Mouse (Mus musculus) lung, postnatal 0 days (tissue): Measurements from ENCODE around the gene Herc6. TPM values are rescaled to one million over a fixed set of nuclear protein-coding genes. Genes with fewer than 3 reads are reported as not detected.
A peak's percentile ranks its signal among the peaks of the same experiment; 100 is the strongest.

Source experiments
- ATAC-seq: fragments of 200-750 bp; cut with Nextera tagmentation; 2 replicates; pipeline ENCODE4 v1.8.0; 2017; ENCODE audit warnings: moderate library complexity
- DNase-seq: peaks from one replicate; pipeline ENCODE4 v3.0.0-alpha.2; 2016; ENCODE audit warnings: low spot score
- H3K27ac ChIP-seq: fragments of 300-500 bp; sonication (generic); 2 replicates; pipeline ENCODE4 v1.5.1; 2014; ENCODE audit warnings: antibody characterized with exemption, mild to moderate bottlenecking, low read length, mixed read lengths
- H3K27me3 ChIP-seq: fragments of 300-500 bp; sonication (generic); replicated peaks from 2 replicates; pipeline ENCODE4 v1.6.1; 2014; ENCODE audit warnings: low read length, mixed read lengths; ENCODE audit not compliant: insufficient read depth
- H3K36me3 ChIP-seq: fragments of 300-500 bp; sonication (generic); 2 replicates; pipeline ENCODE4 v1.6.1; 2014; ENCODE audit warnings: low read length, mixed read lengths; ENCODE audit not compliant: insufficient read depth
- H3K4me1 ChIP-seq: fragments of 300-500 bp; sonication (generic); 2 replicates; pipeline ENCODE4 v1.6.1; 2014; ENCODE audit warnings: antibody characterized with exemption, low read depth, low read length, mixed read lengths; ENCODE audit not compliant: insufficient read depth
- H3K4me2 ChIP-seq: fragments of 300-500 bp; sonication (generic); replicated peaks from 2 replicates; pipeline ENCODE4 v1.6.1; 2014; ENCODE audit warnings: low read depth, mild to moderate bottlenecking, low read length, moderate library complexity, mixed read lengths
- H3K4me3 ChIP-seq: fragments of 300-500 bp; sonication (generic); 2 replicates; pipeline ENCODE4 v1.5.1; 2014; ENCODE audit warnings: low read depth, low read length
- H3K9ac ChIP-seq: fragments of 300-500 bp; sonication (generic); replicated peaks from 2 replicates; pipeline ENCODE4 v1.6.1; 2014; ENCODE audit warnings: low read depth, mild to moderate bottlenecking
- H3K9me3 ChIP-seq: fragments of 300-500 bp; sonication (generic); 2 replicates; pipeline ENCODE4 v1.6.1; 2016; ENCODE audit warnings: low read length, mixed read lengths
- CTCF ChIP-seq: IDR thresholded peaks from 2 replicates; pipeline ENCODE4 v1.5.1; 2016; ENCODE audit warnings: antibody characterized with exemption, mild to moderate bottlenecking
- EP300 ChIP-seq: IDR thresholded peaks from 2 replicates; pipeline ENCODE4 v1.6.1; 2016; ENCODE audit warnings: antibody characterized with exemption, mild to moderate bottlenecking, control low read depth
- WGBS: fragments of 180-500 bp; shearing (Covaris S2); extraction: QIAGEN DNeasy Blood & Tissue Kit; methylation state at CpG from one replicate; pipeline ENCODE4 v1.1.7; 2014; 5-methylcytosine and 5-hydroxymethylcytosine counted together
- polyA plus RNA-seq: library from polyadenylated mRNA; unstranded; fragments of >200 nt; fragmentation: Nextera tagmentation; extraction: Ambion mirVana; gene quantifications from 2 replicates; pipeline ENCODE4 v1.2.1, GENCODE M21; 2015

Gene Herc6
- polyA plus RNA-seq: 3.5 and 4.1 TPM in 2 replicates

DNA sequence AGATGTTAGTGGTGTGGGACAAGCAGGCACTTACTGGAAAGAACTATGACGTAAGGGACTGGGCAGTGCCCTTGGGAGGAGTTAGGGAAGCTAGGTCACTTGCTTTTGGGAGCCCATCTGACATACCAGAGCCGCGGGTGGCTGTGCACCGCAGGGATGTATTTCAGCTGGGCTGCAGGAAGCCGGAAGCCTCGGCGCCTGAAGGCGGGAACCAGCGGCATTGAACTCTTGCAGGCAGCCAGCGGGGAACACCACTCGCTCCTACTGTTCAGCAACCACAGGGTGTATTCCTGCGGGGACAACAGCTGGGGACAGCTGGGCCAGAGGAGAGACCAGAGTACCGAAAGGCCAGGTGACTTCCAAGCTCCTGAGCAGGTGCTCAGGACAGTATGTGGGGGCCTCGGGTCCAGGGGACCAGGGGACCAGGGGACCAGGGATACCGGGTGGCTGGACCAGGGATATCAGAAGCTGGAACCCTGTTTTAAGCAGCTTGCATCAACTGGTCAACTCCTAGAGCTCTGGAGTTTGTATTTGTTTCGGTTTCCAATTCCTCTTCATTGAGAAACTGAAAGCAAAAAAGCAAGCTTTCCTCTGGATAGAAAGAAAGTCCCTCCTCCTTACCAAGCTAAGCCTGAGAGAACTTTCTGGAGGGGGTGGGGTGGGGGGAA is at the start of gene Herc6:
TSS of gene Herc6 (plus strand) at position 120 of the 668 bp plus-strand sequence.
- Histone ChIP-seq H3K27ac (peak within 1 kb of the TSS; percentile 82), H3K36me3 (no peaks in the 10 kb centered on the region), H3K9ac (peak within 1 kb of the TSS; percentile 30), H3K27me3 (no peaks in the 10 kb centered on the region), H3K4me3 (peak within 1 kb of the TSS; percentile 64), H3K4me1 (no peaks in the 10 kb centered on the region), H3K4me2 (peak within 1 kb of the TSS; percentile 57), H3K9me3 (no peaks in the 10 kb centered on the region)
- 2% methylated on average over 16 of the region's 16 CpGs for WGBS
- TF ChIP-seq CTCF (no peak), EP300 (no peak)
- ATAC-seq: peak; percentile 98
- peak; percentile 91 for DNase-seq

GRCm38 (mm10) chr6:57531011-57531410 is 49.8 kb upstream of the Herc6 start:
- Histone ChIP-seq H3K4me1 (no peaks in the 10 kb centered on the region), H3K27ac (0 out of 2 replicates have a peak overlapping the region, but pooled peaks have one; percentile 3), H3K36me3 (no peaks in the 10 kb centered on the region), H3K27me3 (no peaks in the 10 kb centered on the region), H3K9me3 (no peaks in the 10 kb centered on the region), H3K4me3 (no peak overlapping the region), H3K9ac (no peak overlapping the region), H3K4me2 (0 out of 2 replicates have a peak overlapping the region, but pooled peaks have one; percentile 19)
- 41% methylated on average over 4 of the region's 4 CpGs for WGBS
- ATAC-seq: no peak
- TF ChIP-seq EP300 (no peak), CTCF (peak; percentile 11; the same call in 1 of the 2 replicates)
- DNase-seq: peak; percentile 15

DNA sequence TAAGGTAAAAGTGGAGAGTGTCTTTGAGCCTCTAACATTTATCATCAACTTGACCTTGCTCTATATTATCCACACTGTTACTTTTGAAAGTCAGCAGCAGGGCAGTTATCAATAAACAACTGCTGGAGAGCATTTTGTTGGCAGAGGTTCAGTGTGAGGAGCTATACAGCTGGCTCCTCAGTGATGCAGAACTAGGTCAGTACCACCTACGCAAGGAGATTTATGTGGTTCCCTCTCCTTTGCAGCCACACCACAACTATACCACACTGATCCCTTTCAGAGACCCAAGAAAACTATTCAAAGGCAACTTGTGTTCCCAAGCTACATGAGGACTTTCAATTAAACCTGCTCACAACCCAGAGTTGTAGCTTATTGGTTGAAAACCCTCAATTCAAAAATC is 49.4 kb upstream of the Herc6 start:
- WGBS: 83% methylated on average over 1 of the region's 1 CpGs
- no peak for ATAC-seq
- H3K9ac ChIP-seq: no peak overlapping the region
- H3K4me3 ChIP-seq: no peak overlapping the region
- DNase-seq: no peak
- TF ChIP-seq CTCF: no peak
- no peak for TF ChIP-seq EP300
- H3K27me3 ChIP-seq: no peaks in the 10 kb centered on the region
- H3K36me3 ChIP-seq: no peaks in the 10 kb centered on the region
- no peaks in the 10 kb centered on the region for H3K4me1 ChIP-seq
- H3K4me2 ChIP-seq: 0 out of 2 replicates have a peak overlapping the region, but pooled peaks have one; percentile 19
- 0 out of 2 replicates have a peak overlapping the region, but pooled peaks have one; percentile 3 for H3K27ac ChIP-seq
- no peaks in the 10 kb centered on the region for H3K9me3 ChIP-seq

DNA sequence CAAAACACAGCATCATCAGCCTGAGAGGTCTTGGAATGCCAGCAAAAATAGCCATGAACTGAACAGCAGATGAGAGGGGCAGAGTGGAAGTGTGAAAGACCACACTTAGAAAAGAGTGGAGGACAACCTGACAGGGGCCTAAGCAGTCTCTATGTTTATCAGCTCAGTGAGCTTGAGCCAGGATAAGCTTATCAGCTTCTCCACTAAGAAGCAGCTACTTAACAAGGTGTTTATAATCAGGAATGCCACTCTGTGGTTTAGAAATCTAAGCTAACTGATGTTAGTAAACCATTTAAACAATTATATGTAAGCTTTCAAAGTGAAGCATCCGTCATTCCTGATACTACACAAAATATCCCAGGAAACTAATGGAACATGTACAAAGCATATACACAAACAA is 48.8 kb upstream of the Herc6 start:
- no peak for ATAC-seq
- H3K27me3 ChIP-seq: no peaks in the 10 kb centered on the region
- 24% methylated on average over 1 of the region's 1 CpGs for WGBS
- no peak for DNase-seq
- no peaks in the 10 kb centered on the region for H3K9me3 ChIP-seq
- H3K27ac ChIP-seq: no peak overlapping the region
- H3K4me1 ChIP-seq: no peaks in the 10 kb centered on the region
- 0 out of 2 replicates have a peak overlapping the region, but pooled peaks have one; percentile 19 for H3K4me2 ChIP-seq
- H3K36me3 ChIP-seq: no peaks in the 10 kb centered on the region
- no peak overlapping the region for H3K4me3 ChIP-seq
- no peak overlapping the region for H3K9ac ChIP-seq
- TF ChIP-seq CTCF (no peak), EP300 (no peak)

DNA sequence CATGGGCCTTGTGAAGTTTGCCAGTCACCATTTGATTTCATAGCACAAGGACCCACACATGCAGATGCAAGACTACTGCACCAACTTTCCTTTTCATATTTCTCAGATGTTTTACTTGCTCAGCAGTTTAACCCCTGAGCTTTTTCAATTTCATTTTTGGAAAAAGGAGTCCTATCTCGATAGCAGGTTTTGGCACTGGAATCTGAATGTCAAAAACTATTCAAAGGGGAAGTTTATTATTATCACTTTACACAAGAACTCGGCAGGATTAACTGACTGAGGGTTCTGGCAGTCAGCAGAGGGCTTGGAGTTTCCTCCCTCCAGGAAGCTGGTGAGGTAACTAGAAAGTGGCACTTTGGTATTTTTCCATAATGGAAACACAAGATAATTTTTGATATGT is 47.4 kb upstream of the Herc6 start:
- Histone ChIP-seq H3K9ac (no peak overlapping the region), H3K36me3 (no peaks in the 10 kb centered on the region), H3K4me2 (peak overlapping the region; percentile 88), H3K4me3 (peak overlapping the region; percentile 63), H3K9me3 (no peaks in the 10 kb centered on the region), H3K27ac (peak overlapping the region; percentile 20), H3K27me3 (no peaks in the 10 kb centered on the region), H3K4me1 (no peaks in the 10 kb centered on the region)
- 25% methylated on average over 2 of the region's 2 CpGs for WGBS
- ATAC-seq (no peak), DNase-seq (no peak)
- TF ChIP-seq CTCF (no peak), EP300 (no peak)

GRCm38 (mm10) chr6:57534231-57534610 is 46.6 kb upstream of the Herc6 start:
- no peaks in the 10 kb centered on the region for H3K4me1 ChIP-seq
- H3K27me3 ChIP-seq: no peaks in the 10 kb centered on the region
- ATAC-seq: no peak
- peak overlapping the region; percentile 89 for H3K27ac ChIP-seq
- H3K4me3 ChIP-seq: peak overlapping the region; percentile 63
- peak; percentile 33 for DNase-seq
- peak overlapping the region; percentile 88 for H3K4me2 ChIP-seq
- no peaks in the 10 kb centered on the region for H3K9me3 ChIP-seq
- peak overlapping the region; percentile 39 for H3K9ac ChIP-seq
- no peak for TF ChIP-seq CTCF
- TF ChIP-seq EP300: no peak
- WGBS: 1% methylated on average over 8 of the region's 8 CpGs
- H3K36me3 ChIP-seq: no peaks in the 10 kb centered on the region
